Mouse (Mus musculus) lung, embryonic 14.5 days (tissue): ENCODE results near the gene Dhx33. TPM values are rescaled to one million over a fixed set of nuclear protein-coding genes. Genes with fewer than 3 reads are reported as not detected.

ENCODE experiments used
- ATAC-seq: fragments of 200-750 bp; cut with Nextera tagmentation; 2 replicates; pipeline ENCODE4 v1.8.0; 2017; ENCODE audit warnings: mild to moderate bottlenecking, moderate TSS enrichment, moderate library complexity; ENCODE audit not compliant: insufficient read depth
- DNase-seq: peaks from one replicate; pipeline ENCODE4 v3.0.0-alpha.2; 2015
- H3K27ac ChIP-seq: fragments of 300-500 bp; sonication (generic); 2 replicates; pipeline ENCODE4 v1.5.1; 2014; ENCODE audit warnings: low read depth, mild to moderate bottlenecking, moderate library complexity
- H3K27me3 ChIP-seq: fragments of 300-500 bp; sonication (generic); 2 replicates; pipeline ENCODE4 v1.6.1; 2014; ENCODE audit warnings: low read length, control low read depth; ENCODE audit not compliant: insufficient read depth
- H3K36me3 ChIP-seq: fragments of 300-500 bp; sonication (generic); 2 replicates; pipeline ENCODE4 v1.6.1; 2014; ENCODE audit warnings: control low read depth; ENCODE audit not compliant: insufficient read depth
- H3K4me1 ChIP-seq: fragments of 300-500 bp; sonication (generic); 2 replicates; pipeline ENCODE4 v1.6.1; 2014; ENCODE audit warnings: antibody characterized with exemption, control low read depth; ENCODE audit not compliant: insufficient read depth
- H3K4me2 ChIP-seq: fragments of 300-500 bp; sonication (generic); 2 replicates; pipeline ENCODE4 v1.6.1; 2014; ENCODE audit warnings: mild to moderate bottlenecking
- H3K4me3 ChIP-seq: fragments of 300-500 bp; sonication (generic); 2 replicates; pipeline ENCODE4 v1.5.1; 2014; ENCODE audit warnings: low read depth, low read length
- H3K9ac ChIP-seq: fragments of 300-500 bp; sonication (generic); 2 replicates; pipeline ENCODE4 v1.6.1; 2014
- H3K9me3 ChIP-seq: fragments of 300-500 bp; sonication (generic); 2 replicates; pipeline ENCODE4 v1.6.1; 2016; ENCODE audit warnings: low read depth, low read length, control low read depth
- CTCF ChIP-seq: IDR thresholded peaks from 2 replicates; pipeline ENCODE4 v1.5.1; 2016; ENCODE audit warnings: antibody characterized with exemption, low read depth
- WGBS: fragments of 180-500 bp; shearing (Covaris S2); extraction: QIAGEN DNeasy Blood & Tissue Kit; methylation state at CpG from one replicate; pipeline ENCODE4 v1.1.7; 2014; 5-methylcytosine and 5-hydroxymethylcytosine counted together
- polyA plus RNA-seq: library from polyadenylated mRNA; unstranded; fragments of >200 nt; fragmentation: Nextera tagmentation; extraction: Ambion mirVana; gene quantifications from 2 replicates; pipeline ENCODE4 v1.2.1, GENCODE M21; 2014

The Dhx33 gene
- polyA plus RNA-seq, 1 experiment from 2014 or later = 27.7 TPM

DNA sequence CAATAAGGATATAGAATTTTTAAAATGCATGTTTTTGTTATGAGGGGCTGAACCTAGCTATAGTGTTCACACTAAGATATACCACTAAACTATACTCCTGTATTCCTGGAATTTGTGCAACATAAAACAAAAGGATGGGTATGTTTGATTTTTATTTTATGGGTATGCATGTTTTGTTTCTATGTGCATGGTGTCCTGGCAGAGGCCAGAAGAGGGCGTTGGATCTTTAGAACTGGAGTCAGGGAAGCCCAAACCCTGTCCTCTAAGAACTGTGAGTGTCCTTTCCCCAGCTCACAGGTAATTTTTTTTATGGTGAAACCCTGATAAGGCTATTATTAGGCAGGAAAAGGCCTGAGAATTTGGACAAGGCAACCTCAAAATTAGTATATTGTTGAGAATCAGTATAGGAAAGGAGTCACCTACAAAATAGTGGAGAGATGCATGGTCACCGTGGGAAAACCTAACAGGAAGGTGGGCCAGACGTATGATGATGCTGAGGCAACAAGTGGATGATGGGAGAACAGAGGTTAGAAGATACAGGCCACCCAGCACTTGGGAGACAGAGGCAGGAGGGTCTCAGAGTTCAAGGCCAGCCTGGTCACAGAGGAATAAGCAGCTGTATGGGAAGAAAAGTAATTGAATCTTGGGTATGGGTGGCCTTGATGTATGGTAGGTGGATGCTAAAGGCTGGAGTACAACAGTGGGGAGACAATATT lies 25.3 kb upstream of the Dhx33 start:
- Histone ChIP-seq H3K9me3 (no peaks in the 10 kb centered on the region), H3K4me2 (no peak overlapping the region), H3K4me3 (no peak overlapping the region), H3K4me1 (peaks cover 6% of the 10 kb centered on the region; the same call in 1 of the 2 replicates), H3K27ac (no peak overlapping the region), H3K27me3 (no peaks in the 10 kb centered on the region), H3K36me3 (peaks cover 39% of the 10 kb centered on the region), H3K9ac (no peak overlapping the region)
- DNase-seq (no peak), ATAC-seq (no peak)
- 81% methylated on average over 3 of the region's 3 CpGs for WGBS
- TF ChIP-seq CTCF = no peak

DNA sequence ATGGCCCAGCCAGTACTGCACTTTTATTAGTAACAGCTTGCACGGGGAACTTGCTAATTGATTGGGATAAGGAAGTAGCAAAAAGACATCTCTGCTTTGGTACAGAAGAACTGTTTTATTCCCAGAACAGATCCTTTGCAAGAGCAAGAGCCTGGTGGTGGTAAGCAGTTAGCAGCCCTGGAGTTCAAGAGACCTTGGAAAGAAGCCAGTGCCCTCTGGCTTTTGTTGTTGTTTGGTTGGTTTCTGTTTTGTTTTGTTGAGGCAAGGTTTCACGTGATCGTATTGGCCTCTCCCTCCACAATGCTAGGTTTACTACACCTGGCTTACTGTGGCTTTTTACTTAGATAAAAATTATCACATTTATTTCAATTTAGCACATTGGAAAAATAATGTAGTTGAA lies 24.0 kb upstream of the Dhx33 start:
- H3K36me3 ChIP-seq = peaks cover 46% of the 10 kb centered on the region
- no peak for DNase-seq
- H3K4me3 ChIP-seq = no peak overlapping the region
- WGBS = 76% methylated on average over 3 of the region's 3 CpGs
- TF ChIP-seq CTCF = no peak
- H3K9me3 ChIP-seq = no peaks in the 10 kb centered on the region
- no peak for ATAC-seq
- no peak overlapping the region for H3K9ac ChIP-seq
- H3K4me2 ChIP-seq = no peak overlapping the region
- peaks cover 6% of the 10 kb centered on the region; the same call in 1 of the 2 replicates for H3K4me1 ChIP-seq
- no peak overlapping the region for H3K27ac ChIP-seq
- no peaks in the 10 kb centered on the region for H3K27me3 ChIP-seq

DNA sequence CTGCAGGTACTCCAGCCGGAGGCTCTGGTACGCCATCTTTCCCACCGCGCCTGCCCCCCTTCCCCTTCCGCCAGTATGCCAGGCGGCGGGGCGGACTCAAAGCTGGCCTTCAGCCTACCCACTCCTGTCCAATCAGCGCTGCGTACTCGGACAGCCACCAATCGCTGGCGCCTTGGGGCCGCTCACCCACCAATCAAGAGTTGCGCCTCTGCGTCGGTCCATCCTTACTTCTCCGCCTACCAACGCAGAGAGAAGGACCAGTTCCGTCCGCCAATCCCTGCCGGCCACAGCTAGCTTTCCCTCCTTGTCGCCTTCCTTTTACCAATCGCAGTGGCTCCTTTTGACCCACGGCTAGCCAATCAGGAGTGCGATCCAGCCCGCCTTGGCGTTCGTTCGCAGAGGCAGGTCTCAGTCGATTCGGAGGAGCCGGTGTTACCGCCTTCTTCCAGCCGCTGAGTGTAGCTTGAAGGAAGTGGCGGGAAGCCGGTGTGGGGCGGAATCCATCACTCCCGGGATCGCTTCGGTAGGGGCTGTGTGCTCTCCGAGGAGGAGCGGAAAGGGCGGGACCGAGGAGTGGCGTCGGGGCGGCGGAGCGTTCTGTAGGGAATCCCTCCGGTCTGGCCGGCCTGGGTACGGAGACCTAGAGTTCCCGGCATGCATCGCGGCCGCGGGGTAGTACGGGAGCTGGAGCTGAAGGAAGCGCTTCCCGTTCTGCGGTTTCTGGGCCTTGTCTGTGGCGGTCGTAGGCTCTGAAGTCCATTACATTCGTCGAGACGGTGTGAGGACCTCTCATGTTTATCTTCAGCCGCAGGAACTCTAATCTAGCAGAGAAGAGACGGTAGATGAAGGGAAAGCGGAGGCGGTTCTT lies 15.2 kb upstream of the Dhx33 start, which contains the start of the genes Mis12 and Derl2:
TSS of gene Mis12 (plus strand) at position 411 of the 868 bp plus-strand sequence.
TSS of gene Derl2 (minus strand) at position 641 of the 868 bp plus-strand sequence.
- Histone ChIP-seq H3K4me3 (peak within 1 kb of the TSS; percentile 86), H3K4me2 (peak within 1 kb of the TSS; percentile 88), H3K4me1 (peaks cover 11% of the 10 kb centered on the region), H3K9me3 (no peaks in the 10 kb centered on the region), H3K27ac (peak within 1 kb of the TSS; percentile 95), H3K27me3 (no peaks in the 10 kb centered on the region), H3K9ac (peak within 1 kb of the TSS; percentile 89), H3K36me3 (peaks cover 15% of the 10 kb centered on the region)
- ATAC-seq = peak; percentile 100
- DNase-seq = peak; percentile 98
- no peak for TF ChIP-seq CTCF
- WGBS = under 1% methylated on average over 71 of the region's 71 CpGs

DNA sequence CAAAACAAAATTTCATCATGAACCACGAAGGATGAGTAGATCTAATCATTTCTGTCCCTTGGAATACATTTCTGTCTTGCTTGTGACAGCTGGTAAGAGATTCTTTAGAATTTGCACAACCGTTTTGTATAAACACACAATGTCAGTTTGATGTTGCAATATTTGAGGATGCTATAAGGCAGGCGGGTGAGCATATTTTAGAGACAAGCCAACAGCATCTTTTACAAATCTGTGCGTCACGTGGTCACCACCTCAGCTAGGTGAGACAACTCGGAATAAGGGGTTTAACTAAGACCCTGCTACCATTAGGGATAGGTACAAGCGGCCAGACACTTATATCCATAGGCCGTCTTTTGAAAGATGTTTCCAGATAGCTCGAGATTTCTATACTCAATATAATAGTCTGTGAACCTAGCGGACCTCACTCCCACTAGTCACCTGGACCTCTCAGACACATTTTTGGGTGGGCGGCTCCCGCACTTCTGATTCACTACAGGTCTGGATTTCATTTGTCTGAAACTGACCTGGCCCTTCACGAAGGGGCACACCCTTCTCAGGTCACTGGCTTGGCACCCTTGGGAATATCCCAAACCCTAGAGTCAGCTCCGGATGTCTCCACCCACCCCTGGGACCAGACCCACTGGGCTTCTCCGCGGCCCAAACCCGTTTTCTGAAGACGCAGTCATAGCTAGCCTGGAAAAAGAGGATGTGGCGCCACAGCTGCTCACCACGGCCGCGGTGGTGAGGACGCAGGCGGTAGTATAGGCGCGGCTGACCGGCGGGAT lies 14.4 kb upstream of the Dhx33 start:
- H3K4me2 ChIP-seq = peak overlapping the region; percentile 80
- H3K4me1 ChIP-seq = peaks cover 11% of the 10 kb centered on the region
- peaks cover 9% of the 10 kb centered on the region; the same call in 1 of the 2 replicates for H3K36me3 ChIP-seq
- H3K9ac ChIP-seq = peak overlapping the region; percentile 89
- no peak for TF ChIP-seq CTCF
- peak overlapping the region; percentile 86 for H3K4me3 ChIP-seq
- peak; percentile 10 for DNase-seq
- 3% methylated on average over 28 of the region's 28 CpGs for WGBS
- no peaks in the 10 kb centered on the region for H3K27me3 ChIP-seq
- H3K27ac ChIP-seq = peak overlapping the region; percentile 62; the same call in 1 of the 2 replicates
- peak; percentile 38 for ATAC-seq
- no peaks in the 10 kb centered on the region for H3K9me3 ChIP-seq

DNA sequence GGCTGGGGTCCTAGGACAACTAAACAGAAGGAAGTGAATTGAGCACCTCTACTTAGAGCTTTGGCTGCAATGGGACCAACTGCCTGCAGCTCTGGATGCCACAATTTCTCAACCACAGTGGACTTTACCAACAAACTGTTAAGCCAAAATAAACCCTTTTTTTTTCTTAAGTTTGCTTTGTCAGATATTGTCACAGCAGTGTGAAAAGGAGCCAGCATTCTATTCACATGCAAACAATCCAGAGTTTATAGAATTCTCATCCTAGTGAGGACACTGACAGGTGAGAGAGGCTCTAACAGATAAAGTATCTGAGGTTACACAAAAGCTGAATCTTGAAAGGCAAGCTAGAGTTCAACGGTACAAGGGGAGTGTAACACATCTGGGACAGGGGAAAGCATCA lies 12.8 kb upstream of the Dhx33 start:
- H3K9me3 ChIP-seq = no peaks in the 10 kb centered on the region
- no peaks in the 10 kb centered on the region for H3K27me3 ChIP-seq
- no peak overlapping the region for H3K4me3 ChIP-seq
- H3K4me2 ChIP-seq = no peak overlapping the region
- peaks cover 11% of the 10 kb centered on the region for H3K4me1 ChIP-seq
- no peak overlapping the region for H3K9ac ChIP-seq
- ATAC-seq (no peak), DNase-seq (no peak)
- no peak for TF ChIP-seq CTCF
- WGBS = 82% methylated on average over 1 of the region's 1 CpGs
- H3K27ac ChIP-seq = no peak overlapping the region
- H3K36me3 ChIP-seq = peaks cover 22% of the 10 kb centered on the region

DNA sequence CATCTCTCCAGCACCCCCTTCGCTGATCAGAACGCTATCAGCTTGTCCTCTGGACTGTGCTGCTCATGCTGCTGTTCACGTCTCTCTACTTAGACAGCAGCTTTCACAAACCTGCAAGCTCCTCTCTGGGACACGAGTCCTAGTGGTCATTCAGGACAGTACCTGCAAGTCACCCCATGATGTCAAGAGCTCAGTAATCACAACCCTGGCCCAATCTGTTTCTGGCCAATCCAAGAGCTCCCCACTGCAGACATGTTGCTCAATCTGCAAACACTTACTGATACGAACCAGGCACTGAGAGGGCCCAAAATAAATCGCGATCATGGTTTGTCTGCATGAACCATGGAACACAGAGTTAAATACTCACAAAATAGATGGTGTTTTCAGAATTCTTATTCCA lies 8.5 kb upstream of the Dhx33 start:
- Histone ChIP-seq H3K4me2 (no peak overlapping the region), H3K36me3 (peaks cover 53% of the 10 kb centered on the region), H3K27me3 (no peaks in the 10 kb centered on the region), H3K9ac (no peak overlapping the region), H3K4me1 (no peaks in the 10 kb centered on the region; the same call in 1 of the 2 replicates), H3K27ac (no peak overlapping the region), H3K4me3 (no peak overlapping the region), H3K9me3 (no peaks in the 10 kb centered on the region)
- DNase-seq = no peak
- ATAC-seq = no peak
- WGBS = 94% methylated on average over 7 of the region's 7 CpGs
- TF ChIP-seq CTCF = no peak
